Mouse (Mus musculus) stomach, adult 2 months (tissue): ENCODE data around the gene Olfr855. TPM values are rescaled to one million over a fixed set of nuclear protein-coding genes. Genes with fewer than 3 reads are reported as not detected.

Experiments used
- polyA plus RNA-seq: library from polyadenylated mRNA; depleted of rRNA; stranded (reverse); fragments of >200 nt; gene quantifications from 2 replicates; pipeline ENCODE4 v1.2.3, GENCODE M21; 2012; rRNA removed

Gene Olfr855
- not detected in 2 replicates for polyA plus RNA-seq

DNA sequence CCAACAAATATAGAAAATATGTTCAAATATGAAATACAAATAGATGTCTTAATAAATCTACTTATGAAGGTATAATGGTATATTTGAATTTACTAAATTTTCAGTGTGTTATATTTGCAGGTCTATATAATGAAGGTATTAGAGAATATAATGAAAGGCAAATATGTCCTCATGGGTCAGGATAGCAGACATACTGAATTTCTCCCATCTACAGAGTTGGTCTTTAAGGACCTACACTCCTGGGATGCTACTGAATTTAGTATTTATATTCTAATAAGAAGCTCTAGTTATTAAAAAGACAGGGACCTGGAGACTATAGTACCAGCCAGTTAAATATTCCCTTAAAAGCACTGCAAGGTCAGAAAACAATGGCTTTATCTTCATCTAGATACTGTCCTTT lies at the start of gene Olfr855:
Gene Olfr855, plus strand, starts transcription at position 301 of the 400 bp plus-strand sequence.

DNA sequence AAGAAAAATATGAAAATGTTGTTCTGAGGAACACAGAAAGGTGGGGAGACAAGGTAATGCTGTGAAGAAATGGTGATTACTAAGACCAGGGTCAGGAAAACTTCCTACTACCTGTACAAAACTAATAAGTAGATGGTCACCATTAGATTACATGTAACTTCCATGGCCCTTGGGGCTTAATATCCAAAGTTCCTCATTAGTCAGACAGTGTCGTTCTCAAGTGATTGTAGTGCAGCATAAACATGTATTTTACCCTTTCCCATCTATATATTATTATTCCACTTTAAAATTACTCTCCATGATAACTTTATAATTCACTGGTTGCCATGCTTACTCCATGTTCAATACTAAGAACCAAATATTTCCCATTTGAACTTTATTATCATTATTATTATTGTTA lies 41.4 kb upstream of the Olfr855 start, which contains the start of gene Olfr853:
Gene Olfr853, minus strand, starts transcription at position 101 of the 400 bp plus-strand sequence.

DNA sequence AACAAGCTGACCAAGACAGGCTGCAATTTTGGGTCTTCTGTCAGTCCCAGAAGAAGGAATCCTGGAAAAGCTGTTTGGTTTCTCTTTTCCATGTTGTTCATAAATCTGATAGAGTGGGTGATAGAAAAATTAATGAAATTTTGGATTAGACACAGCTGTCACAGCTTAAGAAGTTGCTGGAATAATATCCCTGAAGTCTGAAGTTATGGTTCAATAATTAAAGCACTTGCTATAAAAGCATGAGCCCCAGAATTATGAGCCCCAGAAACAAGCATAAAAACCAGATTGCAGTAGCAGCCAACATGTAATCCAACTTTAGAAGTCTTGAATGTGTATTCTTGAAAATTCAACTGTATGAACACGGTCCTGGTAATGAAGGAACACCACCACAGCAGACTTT lies 15.1 kb upstream of the Olfr855 start, which contains the start of gene Olfr854:
Gene Olfr854, minus strand, starts transcription at position 101 of the 400 bp plus-strand sequence.

DNA sequence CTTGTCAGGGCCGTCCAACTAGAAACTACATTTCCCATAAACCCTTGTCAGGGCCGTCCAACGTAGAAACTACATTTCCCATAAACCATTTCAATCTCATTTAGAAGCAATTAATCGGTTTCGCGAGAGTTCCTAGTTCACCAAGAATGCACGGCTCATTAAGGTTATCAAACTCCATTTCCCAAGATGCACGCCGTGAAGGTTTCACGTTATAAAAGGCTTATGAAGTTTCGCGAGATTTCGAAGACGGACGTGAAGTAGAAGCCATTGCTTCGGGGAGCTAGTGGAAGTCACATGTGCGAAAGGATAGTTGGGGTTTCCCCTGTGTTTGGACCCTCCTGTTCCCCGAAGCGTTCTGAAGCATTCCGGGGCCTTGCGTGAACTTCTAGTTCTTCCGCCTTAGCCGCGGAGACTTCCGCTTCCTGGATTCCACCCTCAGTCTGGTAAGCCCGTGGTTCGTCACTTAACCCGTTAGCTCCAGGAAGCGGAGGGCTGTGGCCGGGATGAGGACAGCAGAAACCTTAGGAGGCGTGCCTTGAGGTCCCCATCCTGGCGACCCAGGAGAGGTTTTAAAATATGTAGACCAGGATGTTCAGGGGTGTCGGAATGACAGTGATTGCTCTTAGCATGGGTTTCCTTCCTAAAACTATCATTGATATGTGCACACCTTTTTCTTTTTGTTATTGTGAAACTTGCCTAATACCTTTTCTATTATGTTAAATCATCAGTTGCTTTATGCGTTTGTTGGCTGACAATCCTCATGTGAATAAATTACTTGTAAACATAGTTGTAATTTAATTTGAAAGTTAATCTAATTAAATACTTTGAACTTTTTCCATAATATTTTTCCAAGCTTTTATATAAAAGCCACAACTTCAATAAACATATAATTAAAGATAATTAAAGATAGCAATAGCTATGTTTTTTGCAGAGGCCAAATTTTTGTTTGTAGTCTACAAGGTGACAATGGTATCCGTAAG lies 39.7 kb downstream of the Olfr855 start, which contains the start of gene Zfp317:
Gene Zfp317, plus strand, starts transcription at position 260 of the 980 bp plus-strand sequence.

Other genes with a start within 250 kb of the Olfr855 start
- not detected in 2 replicates for gene Olfr845, start 246.2 kb upstream of the Olfr855 start, polyA plus RNA-seq
- not detected in 2 replicates for gene Olfr846, start 218.6 kb upstream of the Olfr855 start, polyA plus RNA-seq
- gene Olfr847, start 203.9 kb upstream of the Olfr855 start, polyA plus RNA-seq, result not detected in 2 replicates
- gene Olfr849, start 142.4 kb upstream of the Olfr855 start, polyA plus RNA-seq, result not detected in 2 replicates
- gene Olfr850, start 104.4 kb upstream of the Olfr855 start, polyA plus RNA-seq, result not detected in 2 replicates
- gene Olfr851, start 89.3 kb upstream of the Olfr855 start, polyA plus RNA-seq, result not detected in 2 replicates
- not detected in 2 replicates for gene Olfr853, start 41.5 kb upstream of the Olfr855 start, polyA plus RNA-seq
- gene Olfr854, start 15.2 kb upstream of the Olfr855 start, polyA plus RNA-seq, result not detected in 2 replicates
- gene Zfp317, start 39.5 kb downstream of the Olfr855 start, polyA plus RNA-seq, result 0.81 and 1.0 TPM in 2 replicates
- gene Olfr857, start 126.8 kb downstream of the Olfr855 start, polyA plus RNA-seq, result not detected in 2 replicates
- not detected in 2 replicates for gene Olfr58, start 197.7 kb downstream of the Olfr855 start, polyA plus RNA-seq
- not detected in 2 replicates for gene Olfr859, start 222.3 kb downstream of the Olfr855 start, polyA plus RNA-seq